Mouse (Mus musculus) spleen, adult 2 months (tissue): ENCODE measurements around the gene Spata17.

ENCODE experiments used
- CTCF ChIP-seq: fragments of 200-500 bp; IDR thresholded peaks from 2 replicates; pipeline ENCODE4 v1.5.1; 2011; ENCODE audit warnings: mild to moderate bottlenecking, inconsistent platforms; ENCODE audit not compliant: insufficient read depth, insufficient read length, insufficient replicate concordance; ENCODE audit errors: extremely low read depth
- POLR2A ChIP-seq: fragments of 200-500 bp; IDR thresholded peaks from 2 replicates; pipeline ENCODE4 v1.6.1; 2011; ENCODE audit warnings: low read depth, low read length, inconsistent platforms

- no peak for TF ChIP-seq POLR2A
- TF ChIP-seq CTCF: no peak
Measured at GRCm38 (mm10) chr1:187006227-187006925, 208.9 kb downstream of the Spata17 start.
